Mouse (Mus musculus): ENCODE results near the gene Prmt8. TPM values are rescaled to one million over a fixed set of nuclear protein-coding genes. Genes with fewer than 3 reads are reported as not detected.

The Prmt8 gene
- polyA plus RNA-seq, 1 experiment from 2014 or later: not detected

DNA sequence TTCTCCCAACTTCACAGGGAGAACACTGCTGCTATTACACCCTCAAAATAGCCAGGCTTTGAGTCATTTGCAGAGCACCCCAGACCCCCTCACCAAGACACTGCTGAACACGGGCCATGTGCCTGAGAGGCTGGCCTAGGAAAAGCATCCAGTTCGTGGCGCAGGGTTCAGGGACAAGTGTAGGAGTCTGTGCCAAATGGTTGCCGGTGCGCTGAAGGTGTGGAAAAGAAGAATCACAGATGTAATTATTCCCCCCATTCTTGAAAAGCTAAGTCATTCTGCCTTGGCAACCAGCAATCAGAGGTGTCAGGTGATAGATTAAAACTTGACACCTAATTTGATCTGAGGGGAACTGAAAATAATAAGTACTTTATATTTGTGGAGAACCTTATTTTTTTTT lies 109.8 kb downstream of the Prmt8 start:
- H3K4me1 ChIP-seq (replicated peaks; ENCODE audit: insufficient read depth, low read length): no peaks in the 10 kb centered on the region
- no peak for ATAC-seq (replicated peaks; ENCODE audit: low FRiP score, low read depth)
- no peaks in the 10 kb centered on the region for H3K36me3 ChIP-seq (ENCODE audit: insufficient read depth, low read length)
- no peaks in the 10 kb centered on the region for H3K27me3 ChIP-seq (ENCODE audit: insufficient read depth, low read length)
- no peak overlapping the region for H3K4me3 ChIP-seq (replicated peaks; ENCODE audit: low read depth, low read length)
- DNase-seq (ENCODE audit: low spot score): no peak
- no peak overlapping the region for H3K9ac ChIP-seq (ENCODE audit: low read depth, low read length)
- H3K4me2 ChIP-seq (ENCODE audit: low read length): no peak overlapping the region
- H3K27ac ChIP-seq: no peak overlapping the region
- no peak for TF ChIP-seq CTCF (IDR thresholded peaks at IDR 0.05; ENCODE audit: low read depth)
- H3K9me3 ChIP-seq (replicated peaks; ENCODE audit: low read length): no peaks in the 10 kb centered on the region
- WGBS: 61% methylated on average over 5 of the region's 5 CpGs

GRCm38 (mm10) chr6:127657152-127657551 lies 112.1 kb downstream of the Prmt8 start:
- Histone ChIP-seq H3K9ac (ENCODE audit: low read depth, low read length) (no peak overlapping the region), H3K27me3 (ENCODE audit: insufficient read depth, low read length) (no peaks in the 10 kb centered on the region), H3K36me3 (ENCODE audit: insufficient read depth, low read length) (no peaks in the 10 kb centered on the region), H3K4me3 (replicated peaks; ENCODE audit: low read depth, low read length) (no peak overlapping the region), H3K4me1 (replicated peaks; ENCODE audit: insufficient read depth, low read length) (no peaks in the 10 kb centered on the region), H3K4me2 (ENCODE audit: low read length) (no peak overlapping the region), H3K9me3 (replicated peaks; ENCODE audit: low read length) (no peaks in the 10 kb centered on the region), H3K27ac (no peak overlapping the region)
- WGBS: 94% methylated on average over 11 of the region's 11 CpGs
- ATAC-seq (replicated peaks; ENCODE audit: low FRiP score, low read depth) (no peak), DNase-seq (ENCODE audit: low spot score) (no peak)
- no peak for TF ChIP-seq CTCF (IDR thresholded peaks at IDR 0.05; ENCODE audit: low read depth)

DNA sequence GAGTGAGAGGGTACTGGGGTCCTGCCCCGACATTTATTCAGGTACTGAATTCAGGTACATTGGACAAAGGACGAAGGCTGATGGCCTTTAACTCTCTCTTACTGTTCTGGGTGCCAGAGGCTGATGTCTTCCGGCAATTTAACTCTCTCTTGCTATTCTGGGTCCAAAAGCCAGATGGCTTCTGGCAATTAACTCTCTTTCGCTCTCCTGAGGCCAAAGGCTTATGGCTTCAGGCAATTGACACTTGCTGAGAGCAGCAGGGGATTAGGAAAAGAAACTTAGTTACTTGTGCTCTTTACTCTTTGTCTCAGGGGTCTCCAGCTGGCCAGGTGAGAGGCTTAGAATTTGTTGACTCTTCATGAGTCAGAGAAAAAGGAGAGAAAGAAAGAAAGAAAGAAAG lies 113.3 kb downstream of the Prmt8 start:
- no peaks in the 10 kb centered on the region for H3K4me1 ChIP-seq (replicated peaks; ENCODE audit: insufficient read depth, low read length)
- no peak overlapping the region for H3K4me3 ChIP-seq (replicated peaks; ENCODE audit: low read depth, low read length)
- DNase-seq (ENCODE audit: low spot score) (no peak), ATAC-seq (replicated peaks; ENCODE audit: low FRiP score, low read depth) (no peak)
- H3K27me3 ChIP-seq (ENCODE audit: insufficient read depth, low read length): no peaks in the 10 kb centered on the region
- H3K27ac ChIP-seq: no peak overlapping the region
- no peak overlapping the region for H3K9ac ChIP-seq (ENCODE audit: low read depth, low read length)
- WGBS: 35% methylated on average over 4 of the region's 4 CpGs
- no peak for TF ChIP-seq CTCF (IDR thresholded peaks at IDR 0.05; ENCODE audit: low read depth)
- H3K4me2 ChIP-seq (ENCODE audit: low read length): no peak overlapping the region
- H3K36me3 ChIP-seq (ENCODE audit: insufficient read depth, low read length): no peaks in the 10 kb centered on the region
- no peaks in the 10 kb centered on the region for H3K9me3 ChIP-seq (replicated peaks; ENCODE audit: low read length)

- Histone ChIP-seq H3K9me3 (replicated peaks; ENCODE audit: low read length) (no peaks in the 10 kb centered on the region), H3K9ac (ENCODE audit: low read depth, low read length) (no peak overlapping the region), H3K4me2 (ENCODE audit: low read length) (no peak overlapping the region), H3K27ac (no peak overlapping the region), H3K4me3 (replicated peaks; ENCODE audit: low read depth, low read length) (no peak overlapping the region), H3K4me1 (replicated peaks; ENCODE audit: insufficient read depth, low read length) (no peaks in the 10 kb centered on the region), H3K36me3 (ENCODE audit: insufficient read depth, low read length) (no peaks in the 10 kb centered on the region), H3K27me3 (ENCODE audit: insufficient read depth, low read length) (no peaks in the 10 kb centered on the region)
- DNase-seq (ENCODE audit: low spot score) (no peak), ATAC-seq (replicated peaks; ENCODE audit: low FRiP score, low read depth) (no peak)
- 58% methylated on average over 8 of the region's 8 CpGs for WGBS
- TF ChIP-seq CTCF (IDR thresholded peaks at IDR 0.05; ENCODE audit: low read depth): no peak
Observed at GRCm38 (mm10) chr6:127641077-127641801, 128.0 kb downstream of the Prmt8 start.

Small RNAs within 50 kb of the gene (microRNA-seq; reads per million reads assigned to microRNA genes)
- not detected for gene Mir7233

Other genes starting within 250 kb of the Prmt8 start
- gene Cracr2a, start 208.1 kb downstream of the Prmt8 start, polyA plus RNA-seq (2015; fragmentation: Nextera tagmentation; extraction: Ambion mirVana): 0.83 and 0.96 TPM in 2 replicates
- 5.6 and 6.7 TPM in 2 replicates for gene Tspan11, start 118.1 kb upstream of the Prmt8 start, polyA plus RNA-seq (2015; fragmentation: Nextera tagmentation; extraction: Ambion mirVana)